Mouse (Mus musculus) adrenal gland, postnatal 10 days (tissue): ENCODE data around the gene Bcar3. TPM values are rescaled to one million over a fixed set of nuclear protein-coding genes. Genes with fewer than 3 reads are reported as not detected.

ENCODE experiments used
- DNase-seq: peaks from one replicate; pipeline ENCODE4 v3.0.0; 2021; ENCODE audit warnings: mixed read lengths
- total RNA-seq, 2 experiments: library from RNA; stranded (reverse); gene quantifications; 2 replicates each; pipeline ENCODE4 v1.2.3; 2021

The Bcar3 gene
- total RNA-seq, 2 experiments from 2014 or later = 42.4 to 43.9 TPM

DNA sequence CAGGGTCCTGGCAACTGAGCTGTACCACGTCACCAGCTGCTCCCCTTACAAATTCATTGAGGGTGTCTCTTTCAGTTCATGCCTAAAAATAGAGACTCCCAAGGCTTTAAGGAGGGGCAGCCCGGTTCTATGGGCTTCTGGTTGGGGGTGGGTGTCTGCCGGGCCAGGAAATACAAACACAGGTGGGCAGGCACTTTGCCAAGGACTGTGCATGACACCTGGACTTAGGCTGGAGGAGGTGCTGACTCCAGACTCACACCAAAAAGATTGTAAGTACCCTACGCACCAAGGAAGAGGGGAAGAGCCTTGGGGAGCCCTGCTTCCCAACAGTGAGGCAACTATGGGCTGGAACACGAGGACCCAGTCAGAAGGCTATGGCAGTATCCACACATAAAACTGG lies 44.1 kb downstream of the Bcar3 start:
- DNase-seq = no peak

DNA sequence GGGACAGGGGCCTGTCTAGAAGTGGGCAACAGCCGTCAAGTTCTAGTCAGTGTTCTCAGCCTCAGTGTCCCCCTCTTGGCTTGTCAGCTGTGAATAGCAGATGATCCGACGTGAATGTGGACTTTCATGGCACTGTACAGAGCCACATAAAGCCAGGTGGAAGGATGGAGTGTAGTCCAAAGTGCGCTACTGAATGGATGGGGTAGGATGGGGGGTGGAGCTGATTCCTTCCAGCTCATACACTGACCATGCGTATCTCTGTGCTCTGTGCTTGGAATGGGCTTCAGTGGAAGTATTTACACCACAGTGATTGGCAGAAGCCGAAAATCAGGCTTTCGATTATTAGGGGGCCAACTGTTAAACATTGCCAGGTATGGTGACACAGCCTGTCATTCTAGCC lies 45.0 kb downstream of the Bcar3 start:
- no peak for DNase-seq

DNA sequence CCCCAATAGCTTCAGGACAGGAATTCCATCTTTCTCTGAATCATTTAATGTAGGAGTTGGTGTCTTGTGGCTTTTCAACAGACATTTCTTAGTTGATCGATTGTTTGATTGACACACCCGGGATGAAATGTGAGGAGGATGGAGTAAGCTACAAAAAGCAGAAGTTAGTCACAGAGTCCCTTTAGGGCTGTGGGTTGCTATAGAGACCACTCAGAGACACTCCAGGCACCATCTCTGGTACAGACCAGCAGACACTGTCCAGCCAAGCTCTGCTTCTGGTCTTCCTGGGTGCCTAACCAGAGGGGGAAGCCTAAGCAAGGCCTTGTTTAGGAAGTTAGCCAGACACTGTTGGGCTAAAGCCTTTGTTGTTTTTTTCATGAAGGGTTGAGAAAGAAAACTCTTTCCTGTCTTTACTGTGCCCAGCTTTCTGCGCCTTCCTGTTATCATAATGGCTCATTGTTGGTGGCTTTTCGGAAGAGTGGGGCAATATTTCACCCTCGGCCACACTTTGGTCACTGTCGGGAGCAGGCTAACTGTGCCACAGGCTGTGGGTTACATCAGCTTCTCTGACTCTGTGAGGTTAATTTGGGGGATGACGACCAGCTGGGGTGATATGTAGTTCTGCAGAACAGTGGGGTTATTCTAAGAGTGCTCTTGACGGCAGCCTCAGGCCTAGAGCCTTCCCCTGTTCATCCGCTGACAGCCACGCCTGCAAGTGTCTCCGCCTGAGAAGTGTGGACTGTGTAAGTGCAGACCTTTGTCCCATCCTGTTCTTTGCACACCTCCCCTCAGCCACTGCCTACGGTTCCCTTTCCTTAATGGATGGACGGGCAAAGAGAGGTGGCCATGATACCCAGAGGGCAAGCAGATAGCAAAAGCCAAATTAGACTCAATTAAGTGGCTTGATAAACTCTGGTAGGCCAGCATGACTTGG lies 46.5 kb downstream of the Bcar3 start:
- no peak for DNase-seq

DNA sequence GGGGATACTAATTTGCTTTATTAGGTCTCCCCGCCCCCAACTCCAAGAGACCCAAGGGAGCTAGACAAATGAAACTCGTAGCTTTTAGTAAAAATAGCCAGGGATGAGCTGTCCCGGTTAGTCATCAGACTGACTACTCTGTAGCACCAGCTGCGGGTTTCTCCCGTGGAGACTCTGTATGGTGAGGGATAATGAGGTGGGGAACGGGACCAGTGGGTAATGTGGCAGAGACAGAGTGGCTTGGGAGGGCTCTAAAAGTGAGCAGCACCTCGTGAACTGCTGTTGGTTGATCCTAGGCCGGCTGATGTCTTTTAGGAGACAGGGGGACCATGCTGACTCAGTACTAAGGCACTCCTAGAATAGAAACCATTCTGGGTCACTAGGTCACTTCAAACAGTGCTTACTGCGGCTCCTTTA lies 49.5 kb downstream of the Bcar3 start:
- no peak for DNase-seq

DNA sequence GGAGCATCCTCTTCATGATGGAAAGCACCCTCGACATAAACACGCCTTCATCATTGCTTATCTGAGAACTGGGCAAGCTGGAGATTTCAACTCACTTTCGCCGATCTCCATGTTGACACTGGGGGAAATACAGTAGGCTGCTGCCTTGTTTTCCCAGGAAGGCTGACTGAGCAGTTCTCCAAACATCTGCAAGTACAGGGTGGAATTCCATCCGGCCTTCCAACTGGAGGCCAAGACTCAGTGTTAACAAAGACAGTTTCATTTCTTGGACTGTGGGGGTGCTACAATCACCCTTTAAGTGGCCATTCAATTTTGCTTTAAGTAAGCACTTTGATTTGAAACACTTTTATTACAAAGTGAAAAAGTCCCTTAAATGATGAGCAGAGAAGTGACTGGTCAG lies 50.4 kb downstream of the Bcar3 start:
- DNase-seq = no peak

DNA sequence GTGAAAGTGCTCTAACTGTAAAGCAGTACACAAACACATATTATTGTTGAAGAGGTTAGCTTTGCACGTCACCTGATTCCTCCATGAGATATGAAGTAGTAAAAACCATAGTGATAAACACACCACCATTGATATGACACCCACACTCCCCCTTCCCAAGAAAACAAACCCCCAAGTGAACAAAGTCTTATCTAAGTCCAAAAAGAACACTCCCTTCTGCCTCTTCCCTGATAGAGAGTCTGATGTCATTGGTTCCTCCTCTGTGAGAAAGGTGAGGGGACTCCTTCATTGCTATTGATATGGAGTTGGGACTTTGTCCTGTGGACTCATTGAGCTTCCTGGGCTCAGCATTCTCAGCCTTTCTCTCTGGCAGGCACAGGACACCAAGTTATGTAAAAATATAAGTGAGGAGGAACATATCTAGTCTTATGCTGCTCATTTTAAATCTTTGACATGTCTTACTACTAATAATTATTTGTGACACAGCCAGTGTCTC lies 52.1 kb downstream of the Bcar3 start:
- no peak for DNase-seq

DNA sequence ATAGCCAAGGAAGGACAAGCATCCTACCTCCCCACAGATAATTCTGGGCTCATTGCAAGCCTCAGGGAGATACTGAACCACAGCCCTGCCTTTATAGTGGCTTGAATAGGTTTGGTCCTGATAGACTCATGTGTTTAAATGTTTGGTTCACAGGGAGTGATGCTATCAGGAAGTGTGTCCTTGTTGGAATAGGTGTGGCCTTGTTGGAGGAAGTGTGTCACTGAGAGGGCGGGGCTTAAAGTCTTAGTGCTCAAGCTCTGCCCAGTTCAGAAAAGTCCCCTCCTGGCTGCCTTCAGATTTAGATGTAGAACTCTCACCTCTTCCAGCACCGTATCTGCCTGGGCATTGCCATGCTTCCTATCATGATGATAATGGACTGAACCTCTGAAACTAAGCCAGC lies 52.7 kb downstream of the Bcar3 start:
- no peak for DNase-seq

DNA sequence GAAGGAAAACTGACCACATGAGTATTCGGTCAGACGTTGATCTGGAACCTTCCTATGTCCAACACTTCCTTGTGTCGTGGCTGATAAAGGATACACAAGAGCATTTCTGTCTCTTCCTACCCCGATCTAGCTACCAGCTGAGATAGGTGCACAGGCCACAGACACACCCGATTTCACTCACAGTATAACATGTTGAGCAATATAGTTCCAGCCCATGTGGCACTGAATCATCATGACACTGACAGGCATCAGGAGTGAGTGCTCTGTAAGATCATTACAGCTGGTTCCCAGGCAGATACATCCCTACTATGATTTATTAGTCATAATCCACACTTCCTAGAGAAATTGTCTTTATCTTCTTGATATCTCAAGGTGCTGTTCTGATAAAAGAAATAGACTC lies 54.7 kb downstream of the Bcar3 start:
- no peak for DNase-seq

DNA sequence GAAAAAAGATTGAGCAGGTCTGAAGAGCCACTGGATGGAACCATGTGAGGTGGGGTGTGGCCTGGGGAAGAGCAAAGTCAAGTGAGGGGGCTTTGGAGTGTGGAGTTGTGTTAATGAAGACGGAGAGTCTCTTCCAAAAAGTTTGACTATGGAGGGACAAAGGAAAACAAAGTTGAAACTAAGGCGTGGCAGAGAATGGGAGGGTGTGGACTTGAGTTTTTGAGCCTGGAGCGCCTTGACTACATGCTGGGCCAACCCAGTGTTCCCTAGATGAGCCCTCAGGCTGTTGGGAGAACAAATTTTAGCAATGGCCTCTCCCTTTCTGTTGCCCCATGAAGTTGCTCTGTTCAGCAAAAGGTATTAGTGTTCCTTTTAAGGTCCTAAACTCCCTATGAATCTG lies 58.9 kb downstream of the Bcar3 start:
- no peak for DNase-seq

DNA sequence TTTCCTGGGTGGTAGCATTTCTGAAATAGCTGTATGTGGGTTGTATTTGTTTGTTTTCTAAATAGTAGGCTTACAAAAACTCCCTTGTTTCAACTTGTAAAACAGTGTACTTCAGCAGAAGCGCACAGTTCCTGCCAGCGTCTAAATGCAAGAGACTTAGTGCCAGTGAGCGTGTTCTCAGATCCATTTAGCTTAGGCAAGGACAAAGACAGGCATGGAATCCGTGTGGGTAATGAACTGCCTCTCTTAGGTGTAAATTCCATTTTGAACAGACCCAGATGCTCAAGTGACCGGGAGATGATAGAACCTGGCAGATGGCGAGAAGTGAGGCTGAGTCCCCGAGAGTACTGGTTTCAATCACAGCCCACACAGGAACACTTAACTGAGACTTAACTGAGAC lies 65.5 kb downstream of the Bcar3 start:
- DNase-seq = no peak

DNA sequence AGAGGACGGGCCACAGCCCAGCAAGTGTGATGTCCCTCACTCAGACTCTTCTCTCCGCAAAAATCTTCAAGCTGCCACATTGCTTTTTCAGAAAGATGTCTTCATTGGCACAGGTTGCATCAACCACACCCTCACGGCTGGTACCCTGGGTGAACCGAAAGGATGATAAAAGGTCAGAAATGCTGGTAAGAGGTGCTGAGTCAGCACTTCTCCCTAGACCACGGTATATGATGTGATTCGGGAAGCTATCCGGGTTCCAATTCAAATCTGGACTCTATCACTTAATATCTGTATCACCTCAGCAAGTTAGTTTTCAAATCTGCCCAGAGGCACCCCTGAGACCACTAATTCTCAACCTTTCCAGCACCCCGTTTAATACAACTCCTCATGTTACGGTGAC lies 66.0 kb downstream of the Bcar3 start:
- no peak for DNase-seq

DNA sequence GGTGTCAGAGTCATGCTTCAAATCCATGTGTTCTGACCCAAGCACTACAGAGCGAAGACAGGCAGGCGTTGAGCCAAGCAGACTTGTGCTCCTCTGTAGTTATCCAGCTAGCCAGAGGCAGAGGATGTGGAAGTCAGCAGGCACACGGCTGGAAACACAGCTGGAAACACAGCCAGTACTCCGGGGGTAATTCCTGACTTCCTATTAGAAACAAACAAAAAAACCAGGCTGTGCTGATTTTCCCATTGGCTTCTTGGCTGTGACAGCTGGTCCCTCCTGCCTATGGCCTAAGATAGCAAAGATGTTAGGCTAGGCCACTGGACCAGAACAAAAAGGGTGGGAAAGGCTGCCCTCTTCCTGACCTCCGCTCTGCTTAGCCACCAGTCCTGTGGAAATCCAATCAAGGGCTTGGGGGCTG lies 66.8 kb downstream of the Bcar3 start:
- peak; percentile 13 for DNase-seq

DNA sequence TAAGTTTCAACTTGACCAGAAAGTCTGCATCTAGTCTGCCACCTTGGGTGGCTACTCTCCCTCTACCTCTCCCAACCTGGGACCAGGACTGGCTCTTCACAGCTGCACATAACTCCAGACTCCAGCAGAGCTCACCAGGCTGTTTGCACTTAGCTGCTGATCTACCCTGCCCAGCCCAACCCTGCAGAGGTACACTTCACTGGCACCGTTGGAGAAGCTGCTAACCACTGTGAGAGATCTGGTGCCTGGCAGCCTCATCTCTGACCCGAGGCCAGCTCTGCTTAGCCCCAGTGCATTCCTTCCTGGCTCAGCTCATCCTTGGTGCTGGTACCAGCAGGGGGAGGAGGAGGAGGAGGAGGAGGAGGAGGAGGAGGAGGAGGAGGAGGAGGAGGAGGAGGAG lies 68.8 kb downstream of the Bcar3 start:
- DNase-seq = peak; percentile 20

DNA sequence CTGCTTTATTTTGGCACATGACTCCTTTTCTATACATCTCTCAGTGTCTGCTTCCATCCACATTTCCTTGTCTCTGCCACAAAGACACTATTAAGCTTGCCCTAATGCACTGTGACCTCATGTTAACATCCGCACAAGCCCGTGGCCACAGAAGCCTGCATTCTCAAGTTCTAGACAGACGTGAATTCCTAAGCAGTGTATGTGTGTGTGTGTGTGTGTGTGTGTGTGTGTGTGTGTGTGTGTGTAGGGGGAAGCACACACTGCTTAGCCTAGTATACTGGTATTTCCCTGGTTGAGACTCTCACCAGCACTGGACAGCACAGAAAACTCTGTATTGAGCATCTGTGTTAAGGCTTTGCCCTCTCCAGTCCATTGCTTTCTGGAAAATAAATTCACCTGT lies 70.6 kb downstream of the Bcar3 start:
- DNase-seq = no peak

DNA sequence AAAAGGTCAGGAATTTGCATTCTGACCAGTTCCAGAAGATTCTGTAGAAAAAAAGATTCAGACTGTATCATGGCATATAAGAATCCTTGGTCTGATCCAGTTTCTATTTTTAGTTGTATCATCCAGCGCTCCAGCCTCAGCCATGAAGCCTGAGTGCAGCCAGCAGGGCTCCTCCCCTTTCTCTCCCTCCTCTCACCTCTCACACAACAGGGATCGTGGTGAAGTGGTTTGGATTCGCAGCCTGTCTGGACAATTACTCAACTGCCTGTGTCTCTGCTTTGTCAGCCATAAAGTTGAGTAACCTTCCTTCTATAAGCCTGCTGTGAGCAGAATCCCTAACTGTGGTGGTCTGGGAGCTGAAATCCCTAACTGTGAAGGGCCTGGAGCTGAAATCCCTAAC lies 71.4 kb downstream of the Bcar3 start:
- peak; percentile 66 for DNase-seq

DNA sequence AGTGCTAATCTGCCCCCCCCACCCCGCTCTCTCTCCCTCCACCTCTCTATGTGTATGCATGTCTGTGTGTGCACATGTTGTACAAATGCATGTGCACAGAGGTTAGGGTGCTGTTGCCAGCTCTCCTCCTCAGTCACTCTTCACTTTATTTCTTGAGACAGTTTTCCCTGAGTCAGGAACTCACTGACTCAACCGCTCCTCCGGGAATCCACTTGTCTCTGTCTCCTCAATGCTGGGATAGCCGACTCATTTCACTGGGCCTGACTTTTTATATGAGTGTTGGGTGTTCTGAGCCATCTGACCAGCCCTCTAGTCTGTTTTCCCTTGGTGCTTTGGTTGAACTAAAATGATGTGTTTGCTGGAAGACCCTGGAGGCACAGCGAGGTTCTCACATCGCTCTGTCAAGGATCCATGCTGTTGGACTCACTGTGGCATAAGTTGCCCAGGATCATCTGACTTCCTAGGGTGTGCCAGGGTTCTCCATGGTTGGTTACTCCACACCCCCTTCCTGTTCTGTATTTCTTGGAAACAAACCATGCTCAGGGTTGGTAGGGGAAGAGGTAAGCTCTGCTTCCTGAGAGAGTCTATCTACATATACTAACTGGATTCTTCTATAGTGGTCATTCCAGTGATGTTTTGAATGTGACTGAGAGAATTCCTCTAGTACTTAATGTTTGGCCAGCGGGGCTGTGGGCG lies 77.9 kb downstream of the Bcar3 start:
- DNase-seq = no peak

DNA sequence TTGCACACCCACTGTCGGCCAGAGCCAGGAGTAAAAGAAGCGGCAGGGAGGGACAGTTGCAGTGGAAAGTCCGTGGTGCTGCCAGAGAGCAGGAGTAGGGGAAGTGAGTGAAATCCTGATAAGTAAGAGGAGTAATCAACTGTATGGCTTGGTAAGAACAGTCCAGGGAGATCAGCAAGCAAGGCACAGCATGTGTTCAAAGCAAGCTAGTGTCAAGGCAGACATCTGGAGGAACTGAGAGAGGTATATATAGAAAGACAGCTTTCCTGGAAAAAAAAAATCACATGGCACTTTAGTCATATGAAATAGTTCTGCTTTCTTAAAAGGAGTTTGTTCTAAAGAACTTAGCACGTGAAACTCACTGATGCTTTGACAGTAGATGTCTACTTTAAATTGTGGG lies 78.7 kb downstream of the Bcar3 start:
- DNase-seq = no peak

DNA sequence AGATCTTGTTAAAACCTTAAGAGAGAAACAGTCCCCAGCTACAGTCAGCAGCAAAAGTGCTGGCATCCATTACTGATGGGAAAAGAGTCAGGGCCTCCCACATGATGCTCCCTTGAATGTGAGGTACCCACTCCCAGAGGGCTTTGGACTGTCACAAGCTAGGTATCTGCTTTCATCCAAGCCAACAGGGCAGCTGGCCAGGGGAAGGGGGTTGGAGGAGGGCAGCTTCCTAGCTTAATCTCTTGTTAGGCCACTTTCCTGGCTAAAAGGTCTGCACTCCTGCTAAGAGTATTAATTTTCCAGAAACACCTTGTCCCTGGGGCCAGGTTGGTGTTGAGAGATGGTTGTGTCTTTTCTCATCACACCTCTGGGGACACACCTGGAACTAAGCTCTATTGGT lies 82.1 kb downstream of the Bcar3 start:
- DNase-seq = no peak

DNA sequence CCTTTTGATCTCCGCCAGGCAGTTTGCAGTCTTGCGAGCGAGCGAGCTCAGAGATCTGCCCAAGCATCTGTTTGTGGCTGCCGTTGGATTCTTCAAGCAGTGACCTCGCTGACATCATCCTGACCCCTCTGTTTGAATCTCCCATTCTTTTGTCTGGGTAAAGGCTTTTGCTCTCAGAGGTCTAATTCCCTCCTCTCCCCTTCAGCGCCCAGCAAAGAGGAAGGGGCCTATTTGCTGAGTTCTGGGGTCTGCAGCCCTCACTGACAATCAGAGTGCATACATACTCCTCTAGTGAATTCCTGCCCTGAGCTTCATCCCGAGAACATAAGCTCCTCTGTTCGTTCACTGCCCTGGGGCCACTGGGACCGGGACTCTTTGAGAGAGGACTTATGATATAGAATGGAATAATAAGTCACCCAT lies 82.5 kb downstream of the Bcar3 start:
- no peak for DNase-seq

DNA sequence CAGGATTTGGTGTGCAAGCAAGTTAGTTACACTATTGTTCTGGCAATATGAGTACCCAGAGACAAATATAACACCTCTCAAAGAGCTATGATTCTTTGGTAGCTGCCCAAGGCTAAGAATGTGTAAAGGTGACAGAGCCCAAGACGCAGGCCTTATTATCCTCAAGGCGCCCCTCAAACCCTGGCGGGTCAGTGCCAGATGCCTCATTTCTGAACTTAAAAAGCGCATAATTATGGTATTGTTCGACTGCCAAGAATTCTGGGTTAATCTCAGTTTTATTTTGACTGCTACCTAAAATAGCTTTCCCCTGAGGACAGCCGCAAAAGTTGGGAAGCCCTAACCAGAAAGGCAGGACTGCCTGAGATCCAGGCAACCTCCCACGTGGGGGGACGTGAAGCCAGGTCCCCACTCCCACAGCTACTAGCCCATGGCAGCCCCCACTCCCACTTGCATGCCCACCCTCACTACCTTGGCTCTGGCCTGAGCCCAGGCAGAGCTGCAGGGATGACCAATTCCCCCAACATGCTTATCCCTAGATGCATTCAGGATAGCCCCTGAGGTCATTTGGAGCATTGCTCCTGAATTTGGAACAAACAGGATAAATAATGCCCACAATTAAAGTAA lies 83.0 kb downstream of the Bcar3 start:
- DNase-seq = no peak

DNA sequence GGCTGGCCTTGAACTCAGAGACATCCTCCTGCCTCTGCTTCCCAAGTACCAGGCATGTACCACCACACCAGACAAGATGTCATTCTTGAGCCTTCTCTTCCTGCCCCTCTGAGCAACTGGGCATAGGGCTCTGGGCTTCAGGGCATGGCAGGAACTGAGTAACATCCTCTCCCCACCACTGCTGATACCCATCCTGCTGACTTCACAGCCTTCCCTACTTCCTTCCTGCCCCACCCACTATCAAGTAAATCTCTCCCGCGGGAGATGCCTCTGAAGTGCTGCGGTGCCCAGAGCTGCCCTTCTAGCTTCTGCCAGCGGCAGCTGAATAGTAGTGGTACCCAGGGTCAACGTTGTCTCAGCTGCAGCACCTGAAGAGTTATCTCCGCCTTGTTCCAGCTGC lies 84.7 kb downstream of the Bcar3 start:
- no peak for DNase-seq

DNA sequence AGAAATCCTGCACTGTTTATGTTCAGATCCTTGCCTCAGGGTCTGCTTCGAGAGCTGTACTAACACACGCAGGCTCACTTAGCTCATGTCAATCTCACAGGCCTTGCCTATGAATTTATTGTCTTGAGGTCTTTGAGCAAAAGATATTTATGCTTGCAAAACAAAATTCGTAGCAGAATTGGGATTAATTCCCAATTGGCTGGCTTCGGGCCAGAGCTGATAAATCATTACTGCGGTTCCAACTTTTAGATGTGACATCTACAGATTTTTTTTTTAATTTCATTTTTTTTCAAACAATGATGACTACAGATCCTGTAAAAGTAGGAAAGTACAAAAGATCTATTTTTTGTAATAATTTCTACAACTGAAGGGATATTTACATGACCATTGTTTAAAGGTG lies 86.8 kb downstream of the Bcar3 start:
- DNase-seq = peak; percentile 55

DNA sequence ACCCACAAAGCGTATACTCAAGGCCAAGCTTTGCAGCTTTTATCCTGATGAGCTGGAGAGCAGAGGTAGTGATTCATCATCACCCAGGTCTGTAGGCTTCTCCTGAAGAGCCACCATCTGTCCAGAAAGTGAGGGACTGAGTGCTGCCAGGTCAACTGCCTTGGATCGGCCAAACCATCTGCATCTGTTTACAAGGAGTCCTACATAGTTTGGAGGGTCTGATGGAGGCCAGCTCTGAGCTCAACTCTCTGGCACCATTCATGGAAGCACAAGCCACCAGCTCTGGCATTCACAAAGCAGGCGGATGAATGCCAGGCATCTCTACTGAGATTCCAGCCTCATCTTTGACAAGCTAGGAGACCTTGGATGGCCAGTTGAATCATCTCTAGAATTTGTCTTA lies 87.7 kb downstream of the Bcar3 start:
- DNase-seq = peak; percentile 44
